Mouse (Mus musculus) kidney, postnatal 36 days (tissue): ENCODE measurements around the gene Furin.

Experiments
- DNase-seq, 2 experiments: peaks; one replicate each; pipeline ENCODE4 v3.0.0; 2021 to 2022; ENCODE audit warnings: mixed read lengths in 2 of 2

The Furin gene

DNA sequence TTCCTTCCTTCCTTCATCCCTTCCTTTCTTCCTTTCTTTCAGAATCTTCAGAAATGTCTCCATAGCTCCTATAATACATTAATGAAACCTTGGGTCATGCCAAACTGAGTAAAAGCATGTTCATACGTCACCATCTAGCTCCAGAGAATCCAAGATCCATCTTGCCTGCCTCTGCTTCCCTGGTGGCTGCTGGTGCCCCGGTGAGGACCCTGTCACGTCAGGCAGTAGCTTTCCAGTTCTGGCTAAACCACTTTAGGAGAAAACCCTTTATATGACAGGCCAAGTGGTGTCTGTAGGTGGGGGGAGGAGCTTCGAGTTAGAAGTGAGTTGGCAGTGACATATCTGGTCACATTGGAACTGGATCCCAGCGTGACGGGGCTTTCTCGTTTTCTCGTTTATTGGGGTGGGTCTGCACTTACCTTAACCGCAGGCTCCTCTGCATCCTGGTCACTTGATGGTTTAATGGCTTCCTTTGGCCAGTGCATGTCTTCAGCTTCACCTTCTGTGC lies at the start of gene Furin:
Furin (minus strand) TSS at position 249 of the 508 bp plus-strand sequence.
- DNase-seq, result no peak

DNA sequence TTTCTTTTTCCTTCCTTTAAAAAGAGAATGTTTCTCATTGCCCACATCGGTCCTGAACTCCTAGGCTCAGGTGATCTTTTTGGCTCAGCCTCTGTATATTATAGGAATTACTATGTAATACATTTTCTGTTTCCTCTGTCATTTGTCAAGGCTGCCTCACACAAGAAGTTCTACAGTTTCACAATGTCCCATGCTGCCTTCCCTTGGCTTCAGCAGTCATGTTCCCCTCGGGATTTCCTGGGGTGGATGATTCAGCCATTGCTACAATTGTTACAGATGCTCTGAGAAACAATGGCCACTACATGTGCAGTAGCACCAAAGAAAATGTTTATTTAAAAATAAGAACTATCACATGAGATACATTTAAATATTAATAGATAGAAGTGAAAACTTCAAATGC lies 49.5 kb upstream of the Furin start:
- no peak for DNase-seq

DNA sequence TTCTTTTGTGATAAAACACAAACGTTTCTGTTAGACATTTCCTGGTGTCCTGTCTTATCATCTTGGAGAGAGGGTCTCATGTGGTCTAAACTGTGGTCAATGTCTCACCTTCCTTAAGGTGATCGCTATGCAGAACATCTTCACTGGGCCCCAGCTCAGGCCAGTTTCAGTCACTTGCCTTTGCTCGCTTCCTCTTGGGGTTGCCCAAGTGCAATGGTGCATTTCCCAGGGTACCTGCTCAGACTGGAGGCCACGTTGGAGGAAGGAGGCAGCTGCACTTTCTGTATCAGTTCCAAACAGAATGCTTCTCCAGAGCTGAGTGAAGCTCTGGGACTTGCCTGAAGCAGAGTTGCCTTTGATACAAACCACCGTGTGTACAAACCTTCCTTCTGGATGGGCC lies 48.8 kb upstream of the Furin start:
- DNase-seq, result no peak

DNA sequence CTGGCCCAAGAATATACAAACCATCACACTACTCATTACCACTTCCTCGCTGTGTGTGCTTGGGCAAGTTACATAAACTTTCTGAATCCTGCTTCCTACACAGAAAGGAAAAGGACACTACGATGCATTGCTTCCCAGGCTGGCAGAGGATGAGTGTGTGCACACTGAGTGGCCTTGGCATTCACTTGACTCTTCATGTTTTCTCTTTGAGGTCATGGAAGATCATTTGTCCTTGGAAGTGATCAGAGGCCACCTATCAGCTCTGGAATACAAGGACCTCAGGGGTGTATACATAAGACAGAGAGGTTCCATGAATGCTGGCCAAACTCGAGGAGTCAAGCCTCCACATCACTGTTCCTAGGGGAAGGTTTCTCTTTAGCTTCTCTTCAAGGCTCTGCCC lies 47.9 kb upstream of the Furin start:
- DNase-seq, result no peak

DNA sequence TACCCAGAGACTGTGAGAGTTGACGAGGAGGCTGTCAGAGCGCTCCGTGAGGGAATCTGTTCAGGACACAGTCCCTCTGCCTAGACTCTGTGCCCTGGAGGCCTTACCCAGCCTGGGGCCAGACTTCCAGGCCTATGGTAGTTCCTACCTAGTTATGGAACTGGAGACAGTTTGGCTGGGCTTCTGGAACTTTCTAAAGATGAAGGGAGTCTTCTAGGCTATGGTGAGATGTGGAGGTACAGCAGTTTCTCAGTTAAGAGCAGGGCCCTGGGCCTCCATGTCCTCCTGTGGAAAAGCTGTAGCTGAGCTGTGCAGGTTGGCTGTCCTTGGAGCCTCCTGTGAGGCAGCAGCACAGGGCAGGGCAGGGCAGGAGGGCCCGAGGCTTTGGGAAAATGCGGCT lies 47.0 kb upstream of the Furin start:
- DNase-seq, result no peak

DNA sequence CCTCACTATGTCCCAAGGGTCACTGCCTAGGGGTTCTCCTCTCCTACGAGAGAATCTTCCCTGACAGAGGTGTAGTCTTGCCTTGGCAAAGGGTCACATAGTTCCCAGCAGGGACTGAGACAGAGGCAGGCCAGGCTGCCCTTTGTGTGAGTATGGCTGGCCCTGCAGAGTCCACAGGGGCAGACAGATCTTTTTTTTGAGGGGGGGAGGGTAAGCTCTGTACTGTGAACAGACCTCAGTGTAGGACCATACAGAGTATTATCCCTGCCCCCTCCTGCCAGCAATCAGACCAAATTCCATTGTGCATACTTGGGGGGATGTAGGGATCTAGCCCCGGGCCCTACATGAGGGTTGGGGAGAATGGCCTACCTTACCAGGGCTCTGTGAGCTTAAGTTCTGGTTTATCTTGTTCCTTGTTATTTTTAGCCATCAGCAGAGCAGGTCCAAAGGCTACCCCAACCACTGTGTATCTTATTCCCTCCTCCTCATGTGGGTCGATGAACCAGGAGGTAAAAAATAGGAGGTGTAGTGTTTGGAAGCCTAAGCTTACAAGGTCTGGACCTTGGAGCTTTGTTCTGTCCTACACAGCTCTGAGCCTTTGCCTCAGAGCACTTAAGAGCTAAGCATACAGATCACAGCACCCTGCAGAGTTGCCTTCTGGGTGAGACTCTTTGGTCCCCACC lies 46.5 kb upstream of the Furin start:
- peak in 1 of 2 experiments; percentile 13 for DNase-seq

DNA sequence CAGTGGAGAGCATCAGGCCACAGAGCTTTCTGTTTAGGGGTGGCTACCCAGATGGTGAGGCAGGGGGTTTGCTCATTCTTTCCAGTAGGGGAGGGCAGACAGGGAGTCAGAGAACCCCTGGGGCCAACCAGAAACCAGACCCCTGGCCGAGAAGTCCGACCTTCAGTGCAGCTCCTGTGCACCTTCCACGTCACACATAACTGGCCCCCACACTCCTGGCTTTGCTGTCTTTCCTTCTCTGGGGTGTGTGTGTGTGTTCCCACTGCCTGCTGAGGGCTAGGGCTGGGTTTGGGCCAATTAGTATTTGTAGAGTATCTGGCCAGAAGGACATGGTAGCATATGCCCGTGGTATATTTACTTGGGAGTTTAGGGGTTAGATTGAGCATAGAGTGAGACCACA lies 45.1 kb upstream of the Furin start:
- no peak for DNase-seq

DNA sequence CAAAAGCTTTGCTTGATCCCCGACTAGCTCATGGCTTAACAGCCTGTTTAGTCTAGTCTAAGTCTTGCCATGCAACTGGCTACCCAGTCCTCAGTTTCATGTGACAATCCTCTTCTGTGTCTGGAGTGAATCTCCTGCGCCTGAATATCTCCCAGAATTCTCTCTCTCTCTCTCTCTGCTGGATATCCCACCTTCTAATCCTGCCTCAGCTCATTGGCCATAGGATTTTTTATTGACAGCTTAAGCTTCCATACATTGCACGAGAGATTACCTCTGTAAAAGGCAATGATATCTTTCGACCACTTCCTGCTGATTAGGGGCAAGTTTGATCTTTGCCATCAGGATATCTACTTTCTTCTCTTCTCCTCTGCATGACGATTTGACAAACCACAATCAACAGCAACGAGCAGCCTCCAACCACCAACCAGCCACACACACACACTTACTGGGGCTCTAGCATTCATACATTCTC lies 44.4 kb upstream of the Furin start:
- no peak for DNase-seq

DNA sequence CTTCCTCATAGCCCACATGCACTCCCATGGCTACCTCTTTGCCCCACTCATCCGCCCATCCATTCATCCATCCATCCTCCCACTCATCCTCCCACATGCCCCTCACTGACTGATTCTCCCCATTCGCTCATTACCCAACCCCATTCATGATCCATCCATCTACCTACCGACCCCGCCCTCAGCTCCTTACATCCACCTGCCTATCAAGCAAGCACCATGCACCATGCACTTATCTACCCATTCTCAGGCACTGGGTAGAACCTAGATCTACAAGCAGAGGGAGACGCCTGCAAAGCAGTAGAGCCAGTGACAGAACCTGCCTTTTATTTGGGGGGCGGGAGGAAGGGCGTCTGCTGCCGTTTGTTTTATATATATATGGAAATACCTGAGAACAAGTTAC lies 42.1 kb upstream of the Furin start:
- no peak for DNase-seq

DNA sequence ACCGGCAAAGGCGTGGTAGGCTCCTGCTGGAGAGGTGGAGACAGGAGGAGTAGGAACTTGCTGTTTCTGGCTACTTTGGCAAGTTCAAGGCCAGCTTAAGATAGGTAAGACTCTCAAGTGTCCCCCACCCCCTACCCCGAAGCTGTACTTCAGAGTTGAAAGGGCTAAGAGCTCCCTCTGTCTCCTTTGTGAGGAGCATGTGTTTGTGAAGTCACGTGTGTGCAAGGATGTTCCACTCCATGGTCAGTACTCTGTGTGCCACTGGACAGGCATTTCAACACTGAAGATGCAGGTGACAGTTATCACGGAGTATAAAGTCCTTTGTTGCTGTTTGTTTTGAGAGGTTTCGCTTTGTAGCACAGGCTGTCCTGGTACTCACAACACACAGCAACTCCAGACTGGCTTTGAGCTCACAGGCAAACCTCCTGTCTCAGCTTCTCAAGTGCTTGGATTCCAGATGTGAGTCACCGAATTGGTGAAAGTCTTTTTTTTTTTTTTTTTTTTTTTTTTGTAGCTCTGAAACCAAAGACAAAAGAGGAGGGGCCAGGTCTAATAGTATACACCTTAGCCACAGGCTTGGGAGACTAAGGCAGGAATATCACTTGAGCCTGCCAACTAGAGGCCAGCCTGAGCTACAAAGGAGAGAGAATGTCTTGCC lies 41.1 kb upstream of the Furin start:
- no peak for DNase-seq

DNA sequence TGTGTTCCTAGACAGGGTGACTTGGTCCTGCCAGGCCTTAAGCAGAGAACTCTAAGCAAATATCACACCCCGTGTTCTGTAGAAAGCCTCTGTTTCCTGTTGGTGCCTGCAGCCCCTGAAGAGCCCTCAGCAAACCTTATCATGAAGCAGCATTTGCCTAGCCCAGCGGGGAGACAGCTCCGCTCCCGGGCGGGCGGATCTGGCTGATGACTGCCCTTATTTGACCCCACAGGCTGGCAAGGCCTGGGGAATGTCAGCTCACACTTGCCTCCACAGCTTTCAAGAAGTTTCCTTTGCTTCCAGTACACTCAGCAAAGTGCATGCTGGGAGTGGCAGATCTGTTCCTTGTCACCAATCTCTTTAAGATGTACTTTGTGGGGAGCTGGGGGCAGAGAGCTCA lies 40.3 kb upstream of the Furin start:
- DNase-seq, result no peak

DNA sequence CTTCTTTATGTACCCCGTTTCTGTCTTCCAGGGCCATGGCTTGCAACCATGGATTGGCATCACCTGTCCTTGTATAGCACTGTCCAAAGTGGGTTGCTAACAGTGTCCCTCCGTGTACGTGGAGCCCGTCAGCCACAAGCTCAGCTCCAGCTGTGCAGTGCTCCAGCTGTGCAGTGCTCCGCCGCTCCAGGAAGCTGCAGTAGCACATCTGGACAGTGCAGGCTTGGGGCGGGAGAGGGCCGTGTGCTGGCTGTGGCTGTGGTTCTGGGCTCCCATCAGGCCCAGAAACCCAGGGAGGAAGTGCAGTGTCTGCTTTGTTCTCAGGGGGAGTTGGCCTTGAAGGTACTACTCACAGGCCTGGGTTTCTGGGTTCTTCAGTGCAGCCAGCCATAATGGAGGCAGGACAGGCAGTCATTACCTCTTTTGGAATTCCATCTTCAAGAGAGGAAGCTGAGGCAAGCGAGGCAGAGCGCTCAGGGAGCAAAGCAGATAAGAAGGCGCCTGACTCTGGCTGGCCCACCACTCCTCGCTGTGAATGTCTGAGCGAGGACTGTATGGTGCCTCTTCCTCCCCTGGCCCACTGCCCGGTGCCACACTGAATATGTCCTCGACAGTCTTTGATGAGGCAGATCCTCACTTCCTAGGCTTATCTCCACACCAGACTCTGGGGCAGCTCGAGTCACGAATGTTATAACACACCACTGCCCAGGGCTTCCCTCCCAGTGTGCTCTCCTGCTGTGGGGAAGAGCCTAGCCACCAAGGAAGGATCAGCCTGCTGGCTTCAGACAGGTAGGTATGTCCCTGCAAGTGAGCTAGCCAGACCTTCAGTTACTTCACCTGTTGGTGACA lies 39.4 kb upstream of the Furin start:
- DNase-seq, result no peak

DNA sequence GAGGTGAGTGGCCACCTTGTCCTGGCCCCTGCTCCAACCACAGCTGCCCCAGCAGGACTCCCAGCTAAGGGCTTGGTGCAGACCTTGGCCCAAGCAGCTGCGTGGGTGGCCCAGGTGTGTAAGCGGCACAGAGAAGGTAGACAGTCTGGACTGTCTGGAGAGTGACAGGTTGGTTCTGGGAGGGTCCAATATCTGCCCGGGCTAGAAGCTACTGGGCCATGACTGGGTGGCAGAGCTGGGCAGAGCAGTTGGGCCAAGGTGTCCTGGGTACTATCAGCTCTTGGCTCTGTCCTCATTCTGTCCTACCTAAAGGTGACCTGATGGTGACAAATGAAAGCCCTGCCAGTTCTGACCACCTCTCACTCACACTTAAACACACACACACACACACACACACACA lies 37.9 kb upstream of the Furin start:
- DNase-seq, result no peak

DNA sequence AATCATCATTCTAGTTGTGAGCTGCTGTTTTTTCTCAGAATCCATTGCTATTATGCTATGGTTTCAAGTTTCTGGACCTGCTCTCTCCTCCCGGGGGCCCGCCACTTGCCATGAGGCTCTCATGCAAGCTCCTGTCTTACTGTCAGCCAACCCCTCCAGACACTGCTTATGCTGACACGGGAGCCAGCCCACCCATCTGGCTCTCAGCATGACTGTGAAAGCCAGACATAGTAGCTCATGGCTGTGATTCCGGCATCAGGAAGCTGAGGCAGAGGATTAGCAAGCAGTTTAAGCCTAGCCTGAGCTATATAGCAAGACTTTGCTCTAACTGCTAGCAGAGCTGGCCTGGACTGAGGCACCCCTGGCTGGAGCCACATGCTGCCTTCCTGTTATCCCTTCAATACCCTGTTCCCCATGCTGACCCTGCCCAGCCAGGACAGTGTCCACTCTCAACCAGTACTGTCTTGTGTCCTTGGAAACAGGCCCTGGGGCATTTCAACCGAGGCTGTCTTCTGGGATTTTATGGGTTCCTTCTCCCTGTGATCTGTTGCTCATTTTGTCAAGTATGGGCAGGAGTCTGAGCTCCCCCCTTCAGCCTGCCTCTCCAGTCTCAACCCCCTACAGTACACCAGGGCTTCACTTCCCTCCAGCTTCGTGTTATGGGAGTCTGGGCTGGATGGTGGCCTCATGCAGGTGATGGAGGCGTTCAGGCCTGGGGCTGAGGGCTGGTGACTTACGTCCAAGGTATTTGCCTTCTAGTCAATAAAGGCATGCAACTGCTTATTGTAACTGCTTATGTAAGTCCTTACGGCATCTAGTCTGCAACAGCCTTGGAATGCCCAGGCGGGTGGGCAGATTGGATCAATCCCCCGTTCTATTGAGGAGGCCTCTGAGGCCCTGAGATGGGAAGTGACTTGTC lies 37.0 kb upstream of the Furin start:
- DNase-seq, result no peak

DNA sequence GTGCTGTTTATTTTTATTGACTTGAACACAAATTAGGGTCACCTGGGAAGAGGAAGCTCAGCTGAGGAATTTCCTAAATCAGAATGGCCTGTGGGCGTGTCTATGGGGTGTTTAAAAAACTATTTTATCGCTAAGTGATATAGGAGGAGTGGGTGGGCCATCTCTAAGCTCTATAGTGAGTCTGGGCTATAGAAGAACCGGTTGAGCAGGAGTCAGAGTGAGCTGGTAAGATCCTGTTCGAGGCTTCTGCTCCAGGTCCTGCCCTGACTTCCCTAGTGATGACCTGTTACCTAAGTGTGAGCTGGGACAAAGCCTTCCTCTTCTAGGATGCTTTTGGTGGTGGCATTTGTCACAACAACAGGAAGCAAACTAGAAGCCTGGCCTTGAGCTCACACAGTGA lies 35.4 kb upstream of the Furin start:
- DNase-seq, result no peak

DNA sequence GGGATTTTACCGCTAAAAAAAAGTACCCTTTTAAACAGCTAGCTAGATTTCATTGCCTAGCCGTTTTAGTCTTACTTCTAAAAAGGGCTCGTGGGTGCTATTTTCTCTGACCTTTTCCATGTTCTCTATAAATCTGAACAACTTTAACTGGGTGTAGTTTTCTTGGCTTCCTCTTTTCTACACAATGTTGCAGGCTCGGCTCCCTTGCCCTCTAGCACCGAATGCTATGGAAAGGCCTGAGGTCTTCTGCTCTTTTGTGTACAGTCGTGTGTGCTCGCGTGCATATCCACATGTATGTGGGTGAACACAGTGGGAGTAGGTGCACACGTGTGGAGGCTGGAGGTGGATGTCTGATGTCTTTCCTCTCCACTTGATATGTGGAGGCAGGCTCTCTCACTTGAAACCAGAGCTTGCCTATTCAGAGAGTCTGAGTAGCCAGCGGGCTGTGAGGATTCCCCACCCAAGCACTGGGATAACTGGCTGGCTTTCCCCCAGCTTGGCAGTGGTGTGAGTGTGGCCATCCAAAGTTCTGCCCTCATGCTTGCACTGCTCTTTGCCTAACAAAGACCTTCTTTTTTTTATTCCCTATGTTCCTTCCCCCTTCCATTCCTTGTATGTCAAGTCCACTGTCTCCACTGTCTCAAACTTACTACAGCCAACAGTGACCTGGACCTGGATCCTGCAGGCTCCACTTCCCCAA lies 34.7 kb upstream of the Furin start:
- no peak for DNase-seq

DNA sequence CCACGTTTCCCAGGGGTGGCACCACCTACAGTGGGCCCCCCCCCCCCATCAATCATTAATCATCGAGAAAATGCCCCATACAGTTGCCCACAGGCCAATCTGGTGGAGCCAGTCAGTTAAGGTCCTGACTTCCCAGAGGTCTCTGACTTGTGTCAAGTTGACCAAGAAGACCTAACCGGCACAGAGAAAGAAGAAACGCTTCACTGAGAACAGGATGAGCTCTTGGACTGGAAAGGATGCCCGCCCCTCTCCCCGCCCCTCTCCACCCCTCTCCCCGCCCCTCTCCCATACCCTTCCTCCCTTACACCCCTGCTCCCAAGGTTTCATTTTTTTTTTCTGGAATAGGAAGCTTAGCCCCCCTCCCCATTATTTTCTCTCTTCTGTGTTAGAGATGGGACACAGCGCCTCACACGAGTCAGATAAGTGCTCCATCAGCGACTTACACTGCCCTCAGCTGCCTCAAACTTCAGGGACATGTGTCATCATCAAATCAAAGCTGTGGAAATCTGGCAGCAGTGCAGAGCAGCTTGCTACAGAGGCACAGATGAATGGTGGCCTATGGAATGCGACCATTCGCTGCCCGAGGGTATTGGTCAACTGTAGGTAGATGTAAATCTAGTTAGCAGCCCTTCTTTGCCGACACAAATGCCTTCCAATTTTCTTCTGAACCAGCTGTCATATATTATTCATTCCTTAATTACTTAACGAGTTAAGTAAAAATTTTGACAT lies 34.0 kb upstream of the Furin start:
- DNase-seq, result peak in 1 of 2 experiments; percentile 36

DNA sequence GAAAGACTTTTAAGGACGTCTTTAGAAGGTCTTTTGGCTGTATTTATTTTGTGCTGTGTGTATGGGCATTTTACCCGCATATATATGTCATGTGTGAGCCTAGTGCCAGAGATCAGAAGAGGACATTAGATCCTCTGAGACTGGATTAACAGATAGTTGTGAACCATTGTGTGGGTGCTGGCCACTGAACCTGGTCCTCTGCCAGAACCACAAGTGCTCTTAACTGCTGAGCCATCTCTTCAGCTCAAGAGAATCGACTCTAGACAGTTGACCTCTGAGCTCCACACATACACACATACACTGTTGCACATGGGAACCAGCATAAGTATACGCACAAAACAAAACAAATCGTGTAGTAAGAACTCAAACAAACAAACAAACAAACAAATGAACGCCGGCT lies 31.3 kb upstream of the Furin start:
- DNase-seq, result peak in 1 of 2 experiments; percentile 60

DNA sequence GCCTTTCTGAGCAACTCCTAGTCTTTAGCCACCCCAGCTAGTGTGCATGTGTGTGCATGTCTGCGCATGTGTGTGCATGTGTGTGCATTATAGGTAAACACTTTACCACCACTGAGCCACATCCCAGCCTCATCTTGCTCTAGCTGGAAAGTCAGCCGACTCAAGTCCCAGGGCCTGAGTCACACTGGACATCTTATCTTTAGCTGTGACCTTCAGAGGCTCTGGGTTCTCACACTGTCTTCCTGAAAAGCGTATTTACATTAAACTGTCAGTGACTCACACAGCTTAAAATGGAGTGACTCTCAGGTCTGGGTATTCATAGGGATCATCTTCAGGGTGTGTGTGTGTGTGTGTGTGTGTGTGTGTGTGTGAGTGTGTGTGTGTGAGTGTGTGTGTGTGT lies 30.4 kb upstream of the Furin start:
- DNase-seq, result no peak

DNA sequence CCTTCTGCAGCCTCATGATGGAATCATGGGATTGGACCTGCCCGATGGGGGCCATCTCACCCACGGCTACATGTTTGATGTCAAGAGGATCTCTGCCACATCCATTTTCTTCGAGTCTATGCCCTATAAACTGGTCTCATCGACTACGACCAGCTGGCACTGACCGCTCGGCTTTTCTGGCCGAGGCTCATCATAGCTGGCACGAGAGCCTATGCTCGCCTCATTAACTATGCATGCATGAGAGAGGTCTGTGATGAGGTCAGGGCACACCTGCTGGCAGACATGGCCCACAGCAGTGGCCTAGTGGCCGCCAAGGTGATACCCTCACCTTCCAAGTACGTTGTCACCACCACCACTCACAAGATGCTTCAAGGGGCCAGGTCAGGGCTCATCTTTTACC lies 24.4 kb upstream of the Furin start:
- peak in 1 of 2 experiments; percentile 54 for DNase-seq

DNA sequence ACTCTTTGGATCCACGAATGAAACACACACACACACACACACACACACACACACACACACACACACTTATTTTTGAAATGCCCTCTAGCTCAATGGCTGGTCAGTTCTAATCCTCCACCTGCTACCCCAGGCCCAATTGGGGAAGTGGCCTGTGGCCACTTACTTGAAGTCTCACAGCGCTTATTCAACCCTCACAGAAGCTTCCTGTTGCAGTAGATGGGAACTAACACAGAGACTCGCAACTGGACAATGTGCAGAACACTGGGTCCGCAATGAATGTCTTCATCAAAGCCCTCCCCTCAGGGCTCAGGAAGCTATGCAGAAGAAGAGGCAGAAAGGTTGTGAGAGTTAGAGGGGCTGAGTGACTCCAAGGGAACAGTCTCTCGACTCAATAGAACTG lies 22.5 kb upstream of the Furin start:
- no peak for DNase-seq
